Mouse (Mus musculus): Measurements from ENCODE around the gene Dctn3. TPM values are rescaled to one million over a fixed set of nuclear protein-coding genes. Genes with fewer than 3 reads are reported as not detected.

Dctn3 gene
- polyA plus RNA-seq, 1 experiment, result 48.2 TPM

DNA sequence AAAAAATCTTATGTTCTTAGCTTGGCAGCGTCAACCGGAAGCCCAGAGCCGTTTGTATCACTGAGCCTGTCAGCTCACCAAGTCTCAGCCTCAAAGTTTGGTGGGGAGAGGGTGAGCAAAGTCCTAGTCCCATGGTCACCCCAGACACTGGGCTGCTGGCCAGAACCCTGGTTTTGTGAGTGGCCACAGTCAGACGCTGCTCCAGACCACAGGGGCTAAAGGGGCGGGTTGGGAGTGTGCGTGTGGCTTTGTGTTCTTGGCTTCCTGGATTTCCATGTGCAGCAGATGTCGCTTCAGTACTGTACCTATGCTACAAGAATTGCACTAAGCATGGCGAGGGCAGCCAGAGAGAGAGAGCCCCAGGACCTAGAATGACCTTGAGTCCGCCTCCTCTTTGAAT is 36.2 kb upstream of the Dctn3 start:
- Histone ChIP-seq H3K4me1 (ENCODE audit: control insufficient read depth, insufficient read depth, low read length) (peaks cover 3% of the 10 kb centered on the region), H3K4me3 (replicated peaks; ENCODE audit: control insufficient read depth, low read depth, low read length) (no peak overlapping the region), H3K27ac (ENCODE audit: control insufficient read depth, insufficient read depth, low read depth, low read length, poor library complexity) (no peak overlapping the region)
- TF ChIP-seq POLR2A (IDR thresholded peaks at IDR 0.05; ENCODE audit: borderline replicate concordance, control insufficient read depth, low read depth, low read length) (no peak), CTCF (IDR thresholded peaks at IDR 0.05; ENCODE audit: control insufficient read depth, insufficient read depth, low read length) (no peak)
- WGBS, result 35% methylated on average over 9 of the region's 9 CpGs

DNA sequence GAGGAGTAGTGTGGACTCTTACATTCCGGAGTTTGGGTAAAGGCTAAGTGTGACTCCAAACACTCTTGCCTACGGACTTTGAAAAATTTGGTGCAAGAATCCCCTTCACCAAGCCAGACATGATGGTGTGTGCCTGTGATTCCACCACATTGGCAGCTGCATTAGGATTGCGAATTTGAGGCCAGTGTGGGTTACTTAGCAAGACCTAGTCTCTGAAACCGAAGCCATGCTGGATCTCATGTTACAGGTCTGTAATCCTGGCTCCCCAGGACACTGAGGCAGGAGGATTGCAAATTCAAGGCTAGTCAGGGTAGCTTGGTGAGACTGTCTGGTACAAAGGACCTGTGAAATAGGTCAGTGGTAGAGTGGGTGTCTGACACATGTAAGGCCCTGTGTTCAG is 35.7 kb upstream of the Dctn3 start:
- WGBS, result 84% methylated on average over 4 of the region's 4 CpGs
- TF ChIP-seq POLR2A (IDR thresholded peaks at IDR 0.05; ENCODE audit: borderline replicate concordance, control insufficient read depth, low read depth, low read length), result no peak
- no peak for TF ChIP-seq CTCF (IDR thresholded peaks at IDR 0.05; ENCODE audit: control insufficient read depth, insufficient read depth, low read length)
- no peak overlapping the region for H3K4me3 ChIP-seq (replicated peaks; ENCODE audit: control insufficient read depth, low read depth, low read length)
- H3K27ac ChIP-seq (ENCODE audit: control insufficient read depth, insufficient read depth, low read depth, low read length, poor library complexity), result no peak overlapping the region
- peaks cover 3% of the 10 kb centered on the region for H3K4me1 ChIP-seq (ENCODE audit: control insufficient read depth, insufficient read depth, low read length)

DNA sequence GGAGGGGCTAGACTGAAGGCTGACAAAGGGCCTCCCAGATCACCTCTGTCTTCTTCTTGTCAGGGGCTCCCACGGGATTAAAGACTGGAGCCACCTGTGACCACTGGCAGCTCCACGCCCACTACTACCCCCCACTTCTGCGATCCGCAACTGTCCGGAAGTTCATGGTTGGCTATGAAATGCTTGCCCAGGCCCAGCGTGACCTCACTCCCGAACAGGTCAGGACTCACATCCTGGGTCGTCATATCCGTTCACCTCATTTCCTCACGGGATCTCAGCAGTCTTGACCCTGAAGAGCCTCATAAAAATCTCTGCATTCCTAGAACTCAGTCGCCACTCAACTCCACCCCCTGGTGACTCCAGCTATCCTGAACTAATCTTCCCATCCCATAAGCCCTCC is 35.1 kb upstream of the Dctn3 start:
- WGBS, result 88% methylated on average over 11 of the region's 11 CpGs
- H3K4me1 ChIP-seq (ENCODE audit: control insufficient read depth, insufficient read depth, low read length), result peaks cover 3% of the 10 kb centered on the region
- no peak overlapping the region for H3K4me3 ChIP-seq (replicated peaks; ENCODE audit: control insufficient read depth, low read depth, low read length)
- no peak overlapping the region for H3K27ac ChIP-seq (ENCODE audit: control insufficient read depth, insufficient read depth, low read depth, low read length, poor library complexity)
- no peak for TF ChIP-seq POLR2A (IDR thresholded peaks at IDR 0.05; ENCODE audit: borderline replicate concordance, control insufficient read depth, low read depth, low read length)
- no peak for TF ChIP-seq CTCF (IDR thresholded peaks at IDR 0.05; ENCODE audit: control insufficient read depth, insufficient read depth, low read length)

DNA sequence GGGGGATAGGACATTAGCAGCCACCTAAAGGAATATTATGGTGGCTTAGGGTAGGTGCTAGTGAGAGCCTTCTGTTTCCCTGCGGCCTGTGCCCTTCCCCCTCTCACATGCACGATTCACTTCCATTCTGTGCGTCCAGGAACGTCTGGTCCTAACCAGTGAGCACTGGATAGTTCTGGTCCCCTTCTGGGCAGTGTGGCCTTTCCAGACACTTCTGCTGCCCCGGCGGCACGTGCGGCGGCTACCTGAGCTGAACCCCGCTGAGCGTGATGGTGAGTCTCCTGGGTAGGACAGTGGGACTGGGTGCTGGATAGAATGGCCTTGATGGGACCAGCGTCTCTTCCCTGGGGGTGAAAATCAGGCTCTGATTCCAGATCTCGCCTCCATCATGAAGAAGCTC is 34.4 kb upstream of the Dctn3 start:
- no peak for TF ChIP-seq CTCF (IDR thresholded peaks at IDR 0.05; ENCODE audit: control insufficient read depth, insufficient read depth, low read length)
- peaks cover 3% of the 10 kb centered on the region for H3K4me1 ChIP-seq (ENCODE audit: control insufficient read depth, insufficient read depth, low read length)
- 89% methylated on average over 13 of the region's 13 CpGs for WGBS
- H3K27ac ChIP-seq (ENCODE audit: control insufficient read depth, insufficient read depth, low read depth, low read length, poor library complexity), result no peak overlapping the region
- no peak overlapping the region for H3K4me3 ChIP-seq (replicated peaks; ENCODE audit: control insufficient read depth, low read depth, low read length)

DNA sequence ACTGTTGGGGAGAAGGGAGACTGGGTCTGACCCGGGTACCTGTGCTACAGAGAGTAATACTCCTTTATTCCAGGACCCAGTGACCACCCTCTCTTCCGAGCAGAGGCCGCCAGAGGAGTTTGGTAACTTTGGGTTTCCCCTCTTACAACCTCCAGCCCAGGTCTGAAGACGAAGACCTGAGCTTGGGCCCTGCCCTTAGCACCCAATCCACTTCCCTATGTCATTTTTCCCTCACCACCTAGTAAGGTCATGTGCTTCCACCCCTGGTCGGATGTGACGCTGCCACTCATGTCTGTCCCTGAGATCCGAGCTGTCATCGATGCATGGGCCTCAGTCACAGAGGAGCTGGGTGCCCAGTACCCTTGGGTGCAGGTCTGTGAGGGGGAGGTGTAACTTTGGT is 33.5 kb upstream of the Dctn3 start:
- TF ChIP-seq CTCF (IDR thresholded peaks at IDR 0.05; ENCODE audit: control insufficient read depth, insufficient read depth, low read length) (no peak), POLR2A (IDR thresholded peaks at IDR 0.05; ENCODE audit: borderline replicate concordance, control insufficient read depth, low read depth, low read length) (no peak)
- Histone ChIP-seq H3K27ac (ENCODE audit: control insufficient read depth, insufficient read depth, low read depth, low read length, poor library complexity) (no peak overlapping the region), H3K4me3 (replicated peaks; ENCODE audit: control insufficient read depth, low read depth, low read length) (peak overlapping the region; percentile 78), H3K4me1 (ENCODE audit: control insufficient read depth, insufficient read depth, low read length) (peaks cover 3% of the 10 kb centered on the region)
- 46% methylated on average over 8 of the region's 8 CpGs for WGBS

DNA sequence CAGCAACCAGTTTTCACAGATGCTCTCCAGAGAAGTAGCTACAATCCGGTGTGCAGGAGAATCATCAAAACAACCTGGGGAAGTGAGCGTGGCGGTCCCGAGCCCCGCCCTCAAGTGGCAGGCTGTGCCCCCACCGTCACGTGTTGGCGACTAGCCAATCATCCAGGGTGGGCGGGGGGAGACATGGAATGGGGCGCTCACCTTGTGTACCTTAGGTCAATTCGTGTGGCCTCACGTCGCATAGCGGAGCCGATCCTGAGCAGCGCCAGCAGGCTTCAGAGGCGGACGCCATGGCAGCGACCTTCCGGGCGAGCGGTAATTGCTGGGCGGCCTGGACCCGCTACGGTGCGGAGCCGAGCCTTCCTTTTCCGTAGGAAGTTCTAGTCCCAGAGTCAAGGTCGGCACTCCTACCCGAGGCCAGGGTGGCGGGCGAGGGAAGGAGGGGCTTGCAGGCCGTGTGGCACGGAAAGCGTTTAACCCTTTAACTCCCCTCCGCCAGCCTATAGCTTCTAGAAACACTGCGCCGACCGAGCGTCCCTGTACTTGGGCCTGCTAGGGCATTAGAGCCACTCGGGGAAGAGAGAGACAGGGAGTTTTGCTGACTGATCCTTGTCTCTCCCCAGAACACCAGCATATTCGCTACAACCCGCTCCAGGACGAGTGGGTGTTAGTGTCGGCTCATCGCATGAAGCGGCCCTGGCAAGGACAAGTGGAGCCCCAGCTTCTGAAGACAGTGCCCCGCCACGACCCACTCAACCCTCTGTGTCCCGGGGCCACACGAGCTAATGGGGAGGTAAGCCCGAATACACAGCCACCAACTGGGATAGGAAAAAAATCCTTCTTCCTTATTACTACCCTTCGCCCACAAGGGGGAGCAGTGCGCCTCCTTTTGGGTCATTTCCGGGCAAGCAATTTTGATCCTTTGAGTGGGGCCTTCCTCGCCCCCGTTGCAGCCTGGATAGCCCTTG is 32.7 kb upstream of the Dctn3 start, which contains the start of gene Sigmar1:
TSS of gene Sigmar1 (minus strand) at position 820 of the 968 bp plus-strand sequence.
- under 1% methylated on average over 57 of the region's 57 CpGs for WGBS
- peak within 1 kb of the TSS; percentile 62 for H3K27ac ChIP-seq (ENCODE audit: control insufficient read depth, insufficient read depth, low read depth, low read length, poor library complexity)
- peak within 1 kb of the TSS; percentile 78 for H3K4me3 ChIP-seq (replicated peaks; ENCODE audit: control insufficient read depth, low read depth, low read length)
- H3K4me1 ChIP-seq (ENCODE audit: control insufficient read depth, insufficient read depth, low read length), result peaks cover 1% of the 10 kb centered on the region; the same call in 1 of the 2 replicates
- TF ChIP-seq CTCF (IDR thresholded peaks at IDR 0.05; ENCODE audit: control insufficient read depth, insufficient read depth, low read length) (peak; percentile 79), POLR2A (IDR thresholded peaks at IDR 0.05; ENCODE audit: borderline replicate concordance, control insufficient read depth, low read depth, low read length) (peak; percentile 80; the same call in 1 of the 2 replicates)

DNA sequence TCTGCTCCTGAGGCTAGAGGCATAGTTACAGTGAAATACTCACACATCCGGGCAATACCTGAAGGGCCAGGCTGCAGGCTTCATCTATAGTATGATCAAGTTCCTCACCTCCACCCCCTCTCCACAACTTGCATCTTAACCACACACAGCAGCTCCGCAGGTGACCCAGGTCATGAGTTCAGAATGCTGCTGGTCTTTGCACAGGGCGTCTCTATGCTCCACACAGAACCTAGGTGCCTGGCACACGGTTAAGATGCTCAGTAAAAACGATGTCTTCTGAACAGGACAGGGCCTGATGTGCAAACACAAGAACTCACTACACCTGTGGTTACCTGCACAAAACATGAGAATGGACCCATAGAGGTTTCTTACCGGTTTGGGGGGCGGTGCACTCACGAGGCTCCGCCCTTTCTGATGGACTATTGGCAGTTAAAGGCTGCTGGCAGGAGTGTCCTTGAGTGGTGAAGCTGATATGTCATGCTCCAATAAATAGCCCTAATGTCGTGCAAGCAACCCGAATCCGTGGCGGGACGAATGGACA is 31.9 kb upstream of the Dctn3 start, which contains the start of gene Galt:
TSS of gene Galt (plus strand) at position 432 of the 541 bp plus-strand sequence.
- Histone ChIP-seq H3K27ac (ENCODE audit: control insufficient read depth, insufficient read depth, low read depth, low read length, poor library complexity) (peak within 1 kb of the TSS; percentile 62), H3K4me3 (replicated peaks; ENCODE audit: control insufficient read depth, low read depth, low read length) (peak within 1 kb of the TSS; percentile 78), H3K4me1 (ENCODE audit: control insufficient read depth, insufficient read depth, low read length) (peaks cover 1% of the 10 kb centered on the region; the same call in 1 of the 2 replicates)
- WGBS, result 12% methylated on average over 14 of the region's 14 CpGs
- TF ChIP-seq POLR2A (IDR thresholded peaks at IDR 0.05; ENCODE audit: borderline replicate concordance, control insufficient read depth, low read depth, low read length), result no peak
- TF ChIP-seq CTCF (IDR thresholded peaks at IDR 0.05; ENCODE audit: control insufficient read depth, insufficient read depth, low read length), result no peak

DNA sequence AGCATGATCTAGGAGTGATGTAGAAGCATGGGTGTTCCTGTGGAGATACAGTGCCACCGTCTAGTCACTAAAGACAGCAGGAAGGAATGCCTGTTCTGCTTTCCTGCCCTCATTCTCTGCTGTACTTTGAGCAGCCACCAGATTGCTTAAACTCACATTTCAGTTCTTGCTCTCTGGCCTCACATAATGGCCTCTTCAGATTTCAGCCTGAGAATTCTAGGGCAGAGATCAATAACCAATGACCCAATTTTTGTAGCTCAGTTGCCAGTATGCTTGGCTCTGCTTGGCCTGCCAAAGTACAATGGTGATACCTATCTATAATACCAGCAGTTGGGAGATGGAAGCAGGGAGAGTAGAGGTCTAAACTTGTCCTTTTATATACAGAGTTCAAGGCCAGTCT is 22.1 kb upstream of the Dctn3 start:
- Histone ChIP-seq H3K27ac (ENCODE audit: control insufficient read depth, insufficient read depth, low read depth, low read length, poor library complexity) (no peak overlapping the region), H3K4me1 (ENCODE audit: control insufficient read depth, insufficient read depth, low read length) (no peaks in the 10 kb centered on the region; the same call in 1 of the 2 replicates), H3K4me3 (replicated peaks; ENCODE audit: control insufficient read depth, low read depth, low read length) (no peak overlapping the region)
- TF ChIP-seq CTCF (IDR thresholded peaks at IDR 0.05; ENCODE audit: control insufficient read depth, insufficient read depth, low read length) (no peak), POLR2A (IDR thresholded peaks at IDR 0.05; ENCODE audit: borderline replicate concordance, control insufficient read depth, low read depth, low read length) (no peak)
- 78% methylated on average over 1 of the region's 1 CpGs for WGBS

Measured in bone marrow, adult 2 months (tissue).